Mouse (Mus musculus): ENCODE measurements around the gene Tgfa.

DNA sequence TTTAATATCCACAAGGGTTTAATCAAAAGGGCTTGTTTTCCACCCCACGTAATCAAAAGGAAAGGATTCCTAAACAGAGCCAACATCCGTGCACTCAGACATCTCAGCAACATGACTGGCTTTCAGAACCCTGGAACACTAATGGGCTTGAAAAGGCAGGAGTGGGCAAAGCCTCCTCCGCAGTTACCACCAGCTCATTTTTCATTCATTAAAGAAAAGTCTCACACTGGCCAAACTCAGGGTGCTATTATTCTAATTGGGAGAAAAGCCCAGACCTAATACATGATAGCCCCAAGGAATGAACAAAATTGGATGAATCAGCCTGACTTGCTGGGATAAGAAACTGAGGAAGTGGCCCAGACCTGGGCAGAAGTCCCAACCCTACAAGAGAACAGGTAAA lies 129.4 kb downstream of the Tgfa start:
- TF ChIP-seq POLR2A (IDR thresholded peaks at IDR 0.05; ENCODE audit: borderline replicate concordance, insufficient read depth, low read length) (no peak), CTCF (IDR thresholded peaks at IDR 0.05; ENCODE audit: borderline replicate concordance, insufficient read depth, low read depth, low read length) (no peak)

All from cerebellum, adult 2 months (tissue).